Mouse (Mus musculus) lung, embryonic 16.5 days (tissue): Measurements from ENCODE around the gene Clstn2. TPM values are rescaled to one million over a fixed set of nuclear protein-coding genes. Genes with fewer than 3 reads are reported as not detected.
A peak's percentile ranks its signal among the peaks of the same experiment; 100 is the strongest.

Experiments used
- ATAC-seq: fragments of 200-750 bp; cut with Nextera tagmentation; 2 replicates; pipeline ENCODE4 v1.8.0; 2017; ENCODE audit warnings: low read depth, mild to moderate bottlenecking, moderate library complexity
- H3K27ac ChIP-seq: fragments of 300-500 bp; sonication (generic); 2 replicates; pipeline ENCODE4 v1.5.1; 2014; ENCODE audit warnings: mild to moderate bottlenecking, control low read depth, low read length
- H3K27me3 ChIP-seq: fragments of 300-500 bp; sonication (generic); 2 replicates; pipeline ENCODE4 v1.6.1; 2014; ENCODE audit warnings: low read depth, low read length, mixed read lengths; ENCODE audit not compliant: control insufficient read depth, insufficient read depth
- H3K36me3 ChIP-seq: fragments of 300-500 bp; sonication (generic); 2 replicates; pipeline ENCODE4 v1.6.1; 2014; ENCODE audit warnings: low read length; ENCODE audit not compliant: control insufficient read depth, insufficient read depth
- H3K4me1 ChIP-seq: fragments of 300-500 bp; sonication (generic); replicated peaks from 2 replicates; pipeline ENCODE4 v1.6.1; 2014; ENCODE audit warnings: low read length, mixed read lengths; ENCODE audit not compliant: control insufficient read depth, insufficient read depth
- H3K4me2 ChIP-seq: fragments of 300-500 bp; sonication (generic); 2 replicates; pipeline ENCODE4 v1.6.1; 2014; ENCODE audit warnings: low read depth, low read length, control low read depth
- H3K4me3 ChIP-seq: fragments of 300-500 bp; sonication (generic); 2 replicates; pipeline ENCODE4 v1.5.1; 2014; ENCODE audit warnings: mild to moderate bottlenecking, low read length, control low read depth
- H3K9ac ChIP-seq: fragments of 300-500 bp; sonication (generic); 2 replicates; pipeline ENCODE4 v1.6.1; 2014; ENCODE audit warnings: low read length, control low read depth
- H3K9me3 ChIP-seq: fragments of 300-500 bp; sonication (generic); 2 replicates; pipeline ENCODE4 v1.6.1; 2016; ENCODE audit warnings: low read length; ENCODE audit not compliant: control insufficient read depth
- WGBS: fragments of 180-500 bp; shearing (Covaris S2); extraction: QIAGEN DNeasy Blood & Tissue Kit; methylation state at CpG from one replicate; pipeline ENCODE4 v1.1.7; 2014; 5-methylcytosine and 5-hydroxymethylcytosine counted together
- polyA plus RNA-seq: library from polyadenylated mRNA; unstranded; fragments of >200 nt; fragmentation: Nextera tagmentation; extraction: Ambion mirVana; gene quantifications from 2 replicates; pipeline ENCODE4 v1.2.1, GENCODE M21; 2015

Gene Clstn2
- polyA plus RNA-seq: 1.5 and 1.7 TPM in 2 replicates

DNA sequence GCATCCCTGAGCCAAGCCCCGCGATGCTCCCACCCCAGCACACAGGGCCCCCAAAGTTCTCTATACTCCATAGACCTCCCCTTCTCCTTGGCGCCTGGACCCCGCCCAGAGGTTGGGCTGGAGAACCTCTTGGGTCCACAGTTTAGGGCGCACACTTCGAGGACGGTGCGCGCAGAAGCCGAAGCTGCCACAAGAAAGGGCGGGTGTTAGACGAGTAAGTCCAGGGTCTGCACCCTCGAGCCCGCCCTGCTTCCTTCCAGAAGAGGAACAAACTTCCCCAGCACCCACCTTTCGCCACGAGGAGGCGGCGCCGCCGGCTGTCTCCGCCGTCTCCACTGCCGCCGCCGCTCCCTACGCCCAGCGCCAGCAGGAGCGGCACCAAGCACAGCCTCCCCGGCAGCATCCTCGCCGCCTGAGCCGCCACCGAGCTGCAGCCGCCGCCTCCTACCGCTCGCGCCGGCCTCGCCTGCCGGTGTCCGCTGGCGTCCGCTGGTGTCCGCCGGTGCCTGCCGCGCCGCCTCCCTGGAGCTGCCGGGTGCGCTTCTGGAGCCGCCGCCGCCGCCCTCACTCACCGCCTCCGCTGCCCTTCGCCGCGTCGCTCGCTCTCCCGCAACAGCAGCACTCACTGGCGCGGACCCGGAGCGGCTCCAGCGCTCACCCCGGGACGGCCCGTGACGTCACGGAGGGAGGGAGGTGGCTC lies at the start of gene Clstn2:
Gene Clstn2 (minus strand): TSS at position 609 of the 700 bp plus-strand sequence.
- ATAC-seq: peak; percentile 86
- no peaks in the 10 kb centered on the region for H3K9me3 ChIP-seq
- H3K36me3 ChIP-seq: no peaks in the 10 kb centered on the region
- H3K27me3 ChIP-seq: peaks cover 42% of the 10 kb centered on the region
- 0% methylated on average over 32 of the region's 73 CpGs for WGBS
- peaks cover 11% of the 10 kb centered on the region for H3K4me1 ChIP-seq
- peak within 1 kb of the TSS; percentile 93 for H3K4me2 ChIP-seq
- peak within 1 kb of the TSS; percentile 59 for H3K9ac ChIP-seq
- H3K4me3 ChIP-seq: peak within 1 kb of the TSS; percentile 66
- H3K27ac ChIP-seq: no peak within 1 kb of the TSS

DNA sequence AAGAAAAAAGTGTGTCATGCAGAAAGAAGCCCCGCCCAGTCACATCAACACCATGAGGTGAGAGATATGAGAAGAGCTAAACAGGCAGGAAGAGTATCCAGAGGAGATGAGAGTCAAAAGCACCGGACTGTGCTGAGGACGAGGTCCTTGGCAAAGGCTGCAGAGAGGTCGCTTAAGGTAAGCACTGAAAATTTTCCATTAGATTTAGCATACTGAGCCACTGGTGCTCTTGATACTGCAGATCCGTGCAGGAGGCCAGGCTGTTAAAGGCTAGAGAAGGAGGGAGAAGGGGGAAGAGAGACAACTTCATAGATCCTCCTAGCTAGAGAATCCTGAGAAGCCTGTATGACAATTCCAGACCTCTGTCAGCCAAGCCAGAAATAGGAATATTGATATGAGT lies 34.8 kb upstream of the Clstn2 start:
- no peak overlapping the region for H3K4me3 ChIP-seq
- no peak for ATAC-seq
- no peaks in the 10 kb centered on the region for H3K36me3 ChIP-seq
- H3K4me2 ChIP-seq: no peak overlapping the region
- no peaks in the 10 kb centered on the region for H3K27me3 ChIP-seq
- no peaks in the 10 kb centered on the region for H3K9me3 ChIP-seq
- no peak overlapping the region for H3K27ac ChIP-seq
- H3K4me1 ChIP-seq: no peaks in the 10 kb centered on the region
- WGBS: 66% methylated on average over 5 of the region's 5 CpGs
- no peak overlapping the region for H3K9ac ChIP-seq

GRCm38 (mm10) chr9:98061646-98062045 lies 28.7 kb upstream of the Clstn2 start:
- Histone ChIP-seq H3K4me1 (no peaks in the 10 kb centered on the region), H3K9me3 (no peaks in the 10 kb centered on the region), H3K27me3 (no peaks in the 10 kb centered on the region), H3K27ac (no peak overlapping the region), H3K4me3 (no peak overlapping the region), H3K36me3 (no peaks in the 10 kb centered on the region), H3K4me2 (no peak overlapping the region), H3K9ac (no peak overlapping the region)
- ATAC-seq: no peak
- WGBS: 45% methylated on average over 3 of the region's 3 CpGs

DNA sequence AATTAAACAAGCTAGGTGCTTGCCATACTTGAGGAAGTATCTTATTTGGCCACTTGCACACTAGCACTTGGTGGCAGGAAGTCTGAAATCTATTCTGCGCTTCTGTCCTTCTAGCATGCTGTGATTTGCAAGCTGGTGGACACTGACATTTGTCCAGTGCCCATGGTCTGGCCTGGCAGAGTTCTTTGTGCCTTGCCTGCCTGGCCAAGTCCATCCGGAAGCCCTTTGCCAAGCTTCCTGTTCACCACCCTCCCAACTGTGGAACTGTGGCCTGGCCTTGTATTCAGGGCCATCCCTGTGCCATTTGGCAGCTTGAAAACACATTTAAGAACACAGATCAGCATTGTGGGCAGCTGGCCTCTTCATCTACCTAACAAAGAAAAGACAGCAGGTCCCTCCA lies 24.3 kb upstream of the Clstn2 start:
- WGBS: 93% methylated on average over 2 of the region's 2 CpGs
- Histone ChIP-seq H3K9me3 (no peaks in the 10 kb centered on the region), H3K27ac (no peak overlapping the region), H3K4me2 (no peak overlapping the region), H3K4me1 (no peaks in the 10 kb centered on the region), H3K27me3 (no peaks in the 10 kb centered on the region), H3K4me3 (no peak overlapping the region), H3K9ac (no peak overlapping the region), H3K36me3 (no peaks in the 10 kb centered on the region)
- no peak for ATAC-seq

- Histone ChIP-seq H3K27me3 (no peaks in the 10 kb centered on the region), H3K27ac (no peak overlapping the region), H3K4me3 (no peak overlapping the region), H3K9ac (no peak overlapping the region), H3K9me3 (no peaks in the 10 kb centered on the region), H3K4me2 (no peak overlapping the region), H3K36me3 (no peaks in the 10 kb centered on the region), H3K4me1 (no peaks in the 10 kb centered on the region)
- ATAC-seq: no peak
- WGBS: 78% methylated on average over 12 of the region's 12 CpGs
Observed at GRCm38 (mm10) chr9:98051343-98051742, 18.4 kb upstream of the Clstn2 start.

GRCm38 (mm10) chr9:98033273-98033855 lies 383 bp upstream of the Clstn2 start:
- peaks cover 42% of the 10 kb centered on the region for H3K27me3 ChIP-seq
- peak overlapping the region; percentile 59 for H3K9ac ChIP-seq
- no peak overlapping the region for H3K27ac ChIP-seq
- peak; percentile 45 for ATAC-seq
- WGBS: 1% methylated on average over 38 of the region's 38 CpGs
- H3K4me2 ChIP-seq: peak overlapping the region; percentile 93
- no peaks in the 10 kb centered on the region for H3K9me3 ChIP-seq
- H3K4me3 ChIP-seq: peak overlapping the region; percentile 66
- peaks cover 11% of the 10 kb centered on the region for H3K4me1 ChIP-seq
- H3K36me3 ChIP-seq: no peaks in the 10 kb centered on the region

- 2% methylated on average over 31 of the region's 31 CpGs for WGBS
- H3K9me3 ChIP-seq: no peaks in the 10 kb centered on the region
- peak overlapping the region; percentile 59 for H3K9ac ChIP-seq
- peak overlapping the region; percentile 93 for H3K4me2 ChIP-seq
- peaks cover 11% of the 10 kb centered on the region for H3K4me1 ChIP-seq
- H3K27me3 ChIP-seq: peaks cover 42% of the 10 kb centered on the region
- ATAC-seq: 0 out of 2 replicates have a peak, but pooled peaks have one; percentile 7
- H3K4me3 ChIP-seq: peak overlapping the region; percentile 66
- no peaks in the 10 kb centered on the region for H3K36me3 ChIP-seq
- H3K27ac ChIP-seq: no peak overlapping the region
Observed at GRCm38 (mm10) chr9:98031898-98032572, 946 bp downstream of the Clstn2 start.

DNA sequence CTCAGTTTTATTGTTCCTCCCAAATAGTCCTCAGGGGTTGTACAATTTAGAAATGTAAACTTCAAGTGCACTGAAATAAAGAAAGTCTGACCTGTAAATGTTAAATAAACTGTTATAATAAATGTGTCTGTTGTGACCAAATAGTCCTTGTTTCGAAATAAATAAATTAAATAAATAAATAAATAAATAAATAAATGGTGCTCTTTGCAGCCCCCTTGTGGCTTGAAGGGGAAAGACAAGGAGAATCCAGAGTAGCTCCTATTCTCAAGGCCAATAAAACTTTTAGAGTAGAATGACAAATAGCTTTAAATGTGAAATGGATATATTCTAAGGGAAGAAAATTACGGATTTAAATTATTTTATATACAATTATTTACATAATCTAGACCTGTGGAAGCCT lies 2.3 kb downstream of the Clstn2 start:
- peaks cover 42% of the 10 kb centered on the region for H3K27me3 ChIP-seq

DNA sequence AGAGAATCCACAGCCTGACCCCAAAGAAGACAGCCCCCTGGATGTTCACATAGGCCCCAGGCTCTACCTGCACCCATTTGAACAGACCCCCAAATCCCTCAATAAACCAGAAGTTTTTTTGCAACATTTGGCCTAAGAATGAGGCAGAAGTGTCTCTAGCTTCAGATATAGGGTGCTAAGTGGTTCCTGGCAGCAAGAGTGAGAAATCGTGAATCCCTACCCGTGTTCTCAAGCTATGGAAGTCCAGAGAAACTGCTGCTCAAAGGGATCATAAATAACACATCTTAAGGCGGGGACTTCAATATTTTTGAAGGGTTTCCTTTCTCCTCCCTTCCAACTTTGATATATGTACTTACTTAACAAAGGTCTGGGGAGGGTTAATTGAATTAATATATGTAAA lies 7.4 kb downstream of the Clstn2 start:
- H3K4me3 ChIP-seq: no peak overlapping the region
- H3K9me3 ChIP-seq: no peaks in the 10 kb centered on the region
- 71% methylated on average over 3 of the region's 3 CpGs for WGBS
- no peak overlapping the region for H3K27ac ChIP-seq
- no peak for ATAC-seq
- H3K9ac ChIP-seq: no peak overlapping the region
- H3K27me3 ChIP-seq: no peaks in the 10 kb centered on the region
- no peak overlapping the region for H3K4me2 ChIP-seq
- no peaks in the 10 kb centered on the region for H3K36me3 ChIP-seq
- no peaks in the 10 kb centered on the region for H3K4me1 ChIP-seq

More for the DNA sequence above, 2.3 kb downstream of the Clstn2 start:
- WGBS: 8% methylated on average over 2 of the region's 2 CpGs
- Histone ChIP-seq H3K4me1 (peaks cover 11% of the 10 kb centered on the region), H3K4me2 (no peak overlapping the region), H3K4me3 (no peak overlapping the region), H3K9ac (no peak overlapping the region), H3K27ac (no peak overlapping the region), H3K9me3 (no peaks in the 10 kb centered on the region), H3K36me3 (no peaks in the 10 kb centered on the region)
- ATAC-seq: no peak
